Mouse (Mus musculus): ENCODE measurements around the gene Tmem163.

Tmem163 gene

DNA sequence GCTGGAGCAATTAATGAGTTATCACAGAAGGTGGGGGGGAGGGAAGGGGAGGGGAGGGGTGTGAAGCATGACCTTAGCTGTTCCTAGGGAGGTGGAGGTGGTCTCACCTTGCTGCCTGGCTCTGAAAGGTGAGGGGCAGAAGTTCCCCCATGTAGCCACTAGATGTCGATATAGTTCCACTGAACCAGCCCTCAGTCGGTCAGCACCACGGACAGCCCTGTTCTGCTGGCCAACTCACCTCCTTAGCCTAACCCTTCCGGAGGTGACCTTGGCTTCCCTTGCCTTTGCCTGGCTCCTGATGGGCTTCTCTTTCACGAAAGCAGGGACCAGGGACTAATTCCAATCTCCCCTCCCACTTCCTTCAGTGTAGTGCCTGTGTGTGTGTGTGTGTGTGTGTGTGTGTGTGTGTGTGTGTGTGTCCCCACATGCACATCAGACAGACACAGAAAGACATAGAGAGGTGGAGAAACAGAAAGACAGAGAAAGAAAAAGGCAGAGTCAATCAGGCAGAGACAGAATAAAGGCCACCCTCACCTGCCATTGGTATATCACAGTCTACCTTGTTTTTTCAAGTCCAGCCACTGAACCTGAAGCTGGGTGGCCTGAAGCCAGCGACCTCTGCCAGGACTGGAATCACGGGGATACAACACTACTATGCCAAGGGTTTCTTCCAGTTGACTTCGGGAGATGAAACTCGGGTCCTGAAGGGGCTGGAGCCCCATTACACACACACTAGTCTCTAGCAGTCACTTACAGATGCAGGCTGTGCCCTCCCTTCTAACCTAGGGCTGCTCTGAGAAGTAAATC, 182.4 kb downstream of the Tmem163 start:
- peak; percentile 78 for DNase-seq

DNA sequence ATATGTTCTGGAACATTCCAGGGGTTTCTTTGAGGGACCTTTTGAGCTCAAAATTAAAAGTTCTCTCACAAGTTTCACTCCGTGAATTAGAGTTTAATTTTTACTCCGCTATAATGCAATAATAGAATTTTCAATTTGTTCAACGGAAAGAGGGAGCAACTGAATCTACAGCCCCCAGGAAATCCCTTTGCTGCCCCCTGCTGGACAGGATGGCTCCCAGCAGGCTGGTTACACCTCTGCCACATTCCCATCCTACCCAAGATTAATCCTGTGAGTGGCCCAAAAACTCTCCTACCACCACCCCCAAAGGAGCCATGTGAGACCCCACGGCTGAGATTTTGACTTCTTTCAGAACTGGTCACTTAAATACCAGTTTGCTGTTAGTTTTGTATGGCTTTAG, 192.2 kb downstream of the Tmem163 start:
- peak; percentile 22 for DNase-seq

DNA sequence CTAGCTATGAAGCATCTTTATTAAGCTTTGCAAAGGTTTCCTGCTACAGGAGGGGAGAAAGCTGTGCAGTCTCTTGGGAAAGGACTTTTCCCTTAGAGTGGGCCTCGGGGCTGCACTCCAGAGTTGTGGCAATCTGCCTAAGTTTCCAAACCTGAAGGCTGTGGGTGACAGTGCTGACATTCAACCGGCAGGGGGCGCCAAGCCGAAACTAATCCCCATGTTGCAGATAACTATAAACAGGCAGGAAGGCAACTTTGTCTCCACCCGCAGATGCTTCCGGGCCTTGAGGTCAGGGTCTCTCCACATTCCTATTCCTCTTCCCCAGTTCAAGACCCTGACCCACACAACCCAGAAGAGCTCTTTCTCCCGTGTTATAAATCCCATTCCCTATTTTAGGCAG, 194.5 kb downstream of the Tmem163 start:
- DNase-seq: peak; percentile 68

DNA sequence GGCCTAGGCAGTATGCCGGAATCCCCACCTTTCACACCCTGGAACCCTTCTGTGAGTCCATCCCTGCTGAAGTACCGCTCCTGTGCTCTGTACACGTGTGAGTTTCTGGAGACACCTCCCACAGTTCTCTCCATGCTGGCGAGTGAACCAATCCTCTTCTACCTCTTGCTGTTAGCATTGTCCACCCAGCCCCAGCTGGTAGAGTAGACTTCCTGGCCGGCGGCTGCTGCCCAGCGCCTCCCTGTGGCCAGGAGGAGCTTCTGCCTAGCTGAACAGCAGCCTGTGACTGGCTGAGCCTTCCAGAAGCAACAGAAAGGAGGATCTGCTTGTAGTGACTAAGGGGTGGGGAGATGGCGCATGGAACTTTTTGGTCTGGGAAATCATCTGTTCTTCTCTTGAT, 195.2 kb downstream of the Tmem163 start:
- peak; percentile 8 for DNase-seq

DNA sequence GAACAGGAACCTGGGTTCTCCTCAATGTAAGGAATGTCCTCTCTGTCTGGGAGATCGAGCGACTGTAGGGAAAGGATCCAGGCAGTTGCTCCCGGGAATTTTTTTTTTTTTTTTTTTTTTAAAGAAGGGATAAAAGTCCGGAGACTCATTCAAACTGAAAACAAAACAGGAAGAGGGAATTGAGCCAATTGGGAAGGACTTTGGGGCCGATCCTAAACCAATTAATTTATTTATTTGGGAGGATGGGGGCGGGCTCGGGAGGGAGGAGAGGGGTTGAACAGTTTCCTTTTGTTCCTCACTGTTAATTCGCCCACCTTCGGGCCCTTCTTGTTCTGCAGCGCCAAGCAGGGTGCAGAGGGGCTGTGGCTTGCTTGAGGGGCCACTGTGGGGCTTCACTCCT, 196.4 kb downstream of the Tmem163 start:
- no peak for DNase-seq

DNA sequence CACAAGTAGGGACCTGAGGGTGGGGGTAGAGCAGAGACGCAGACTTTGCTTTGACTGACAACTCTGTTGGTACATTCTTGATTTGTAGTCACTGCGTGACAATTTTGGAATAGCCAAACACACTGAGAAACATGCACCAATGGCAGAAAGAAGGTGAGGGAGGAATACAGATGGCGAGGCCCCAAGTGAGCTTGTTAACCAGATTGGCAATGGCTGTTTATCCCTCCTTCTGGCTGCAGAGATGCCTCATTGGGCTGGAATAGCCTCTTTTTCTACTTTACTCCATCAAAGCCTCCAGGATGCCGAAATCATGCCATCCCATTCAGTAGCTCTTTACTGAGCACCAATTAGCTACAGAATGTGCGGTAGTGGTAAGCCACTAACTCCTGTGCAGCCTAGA, 203.6 kb downstream of the Tmem163 start:
- DNase-seq: no peak

DNA sequence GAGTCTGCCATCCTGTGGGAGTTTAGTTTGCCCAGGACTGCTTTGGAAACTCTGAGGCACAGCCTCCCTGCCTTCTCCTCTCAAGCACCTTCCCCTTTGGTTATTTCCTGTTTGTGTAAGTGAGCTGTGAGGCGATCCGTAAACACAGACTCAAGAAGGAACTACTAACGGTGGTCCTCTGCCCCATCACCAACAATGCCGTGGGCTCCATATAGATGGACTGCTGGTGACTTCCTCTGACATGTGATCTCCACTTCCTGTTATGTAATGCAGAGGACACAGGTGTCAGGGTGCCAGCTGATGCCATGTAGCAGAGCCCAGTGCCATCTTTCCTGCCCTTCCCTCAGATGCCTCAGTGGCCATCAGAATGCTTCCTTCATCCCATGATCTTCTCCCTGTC, 209.2 kb downstream of the Tmem163 start:
- DNase-seq: no peak

- DNase-seq: no peak
These were observed 212.1 kb downstream of the Tmem163 start for GRCm38 (mm10) chr1:127467238-127467637.

DNA sequence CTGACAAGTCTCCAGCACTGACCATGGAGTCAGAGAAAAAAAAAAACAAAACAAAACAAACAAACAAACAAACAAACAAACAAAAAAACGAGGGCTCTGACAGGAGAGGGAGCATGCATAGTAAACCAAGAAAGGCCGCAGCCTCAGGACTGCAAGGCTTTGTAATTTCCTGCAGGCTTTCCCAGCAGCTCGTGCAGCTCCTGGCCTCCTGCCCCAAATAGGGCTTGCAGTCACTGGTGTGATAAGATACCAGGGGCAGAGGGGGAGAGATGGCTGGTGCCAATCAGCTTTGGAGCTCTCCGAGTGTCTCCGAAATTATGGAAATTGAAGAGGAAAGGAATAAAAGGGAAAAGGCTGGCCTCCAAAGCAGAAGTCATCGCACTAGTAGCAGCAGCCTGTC, 214.1 kb downstream of the Tmem163 start:
- DNase-seq: no peak

GRCm38 (mm10) chr1:127464041-127464440, 215.3 kb downstream of the Tmem163 start:
- no peak for DNase-seq

GRCm38 (mm10) chr1:127461017-127461416, 218.3 kb downstream of the Tmem163 start:
- no peak for DNase-seq

GRCm38 (mm10) chr1:127459576-127459975, 219.8 kb downstream of the Tmem163 start:
- no peak for DNase-seq

- peak; percentile 71 for DNase-seq
These were observed 220.3 kb downstream of the Tmem163 start for GRCm38 (mm10) chr1:127459015-127459451.

DNA sequence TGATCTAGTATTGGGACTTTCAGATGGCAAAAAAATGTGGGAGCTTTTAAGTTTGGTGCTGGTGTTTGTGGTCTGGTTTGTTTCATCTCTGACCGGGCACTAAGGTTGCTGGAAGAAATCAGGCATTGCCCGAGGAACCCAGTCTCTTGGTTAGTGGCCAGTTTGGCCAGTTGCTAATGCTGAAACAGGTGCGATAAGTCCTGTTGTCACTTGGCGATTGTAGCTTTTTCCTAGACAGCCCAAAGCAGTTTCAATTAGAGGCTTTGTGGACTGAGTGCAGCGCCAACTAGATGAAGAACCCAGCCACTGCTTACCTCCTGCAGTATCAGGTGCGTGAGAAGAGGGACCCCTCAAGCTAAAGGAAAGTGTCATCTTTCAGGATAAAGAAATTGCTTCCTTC, 226.0 kb downstream of the Tmem163 start:
- DNase-seq: no peak

- peak; percentile 46 for DNase-seq
These were observed 234.4 kb downstream of the Tmem163 start for GRCm38 (mm10) chr1:127444836-127445485.

GRCm38 (mm10) chr1:127442880-127443877, 236.2 kb downstream of the Tmem163 start:
- no peak for DNase-seq

- DNase-seq: peak; percentile 24
These were observed 237.6 kb downstream of the Tmem163 start for GRCm38 (mm10) chr1:127441736-127442135.

GRCm38 (mm10) chr1:127441007-127441406, 238.3 kb downstream of the Tmem163 start:
- DNase-seq: no peak

DNA sequence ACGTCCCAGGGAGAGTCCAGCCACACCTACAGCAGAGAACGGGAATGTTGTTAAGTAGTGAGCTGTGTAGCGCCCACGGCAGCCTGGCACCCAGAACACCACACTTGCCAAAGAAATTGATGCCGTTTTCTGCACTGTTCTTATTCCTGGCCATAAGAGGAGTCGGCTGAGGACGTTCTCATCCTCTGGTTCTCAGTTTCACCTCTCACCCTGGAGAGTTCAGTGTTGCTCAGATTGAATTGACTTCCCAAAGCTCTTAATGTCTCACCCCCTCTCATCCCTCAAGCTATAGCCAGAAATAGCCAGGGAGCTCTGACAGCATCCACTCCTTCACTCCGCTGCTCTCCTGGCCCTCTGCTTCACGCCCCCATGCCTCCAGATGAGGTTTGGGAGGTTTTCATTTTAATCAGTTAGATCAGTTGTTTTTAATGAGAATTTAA, 239.9 kb downstream of the Tmem163 start:
- no peak for DNase-seq

DNA sequence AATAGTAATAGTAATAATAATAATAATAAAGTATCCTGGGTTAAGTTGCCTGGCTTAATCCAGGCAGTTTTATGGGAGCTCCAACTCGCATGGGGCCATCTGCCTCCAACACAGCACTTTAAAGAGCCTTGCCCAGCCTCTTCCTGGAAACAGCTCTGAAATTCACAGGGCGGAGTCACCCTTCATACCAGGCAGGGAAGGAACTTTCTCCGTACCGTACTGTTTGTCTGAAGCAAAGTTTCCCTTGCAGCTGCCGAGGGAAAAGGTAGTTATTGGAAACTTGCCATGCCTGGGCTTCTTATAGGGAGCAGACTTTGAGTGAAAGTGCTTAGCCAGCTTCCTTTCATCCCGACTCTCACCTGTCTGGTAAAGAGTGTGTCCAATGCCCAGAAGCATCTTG, 242.3 kb downstream of the Tmem163 start:
- DNase-seq: peak; percentile 44

Measured in lung, postnatal 36 days (tissue).